Mouse (Mus musculus) brain, adult 2 months (tissue): Measurements from ENCODE around the gene Gfod1.
A peak's percentile ranks its signal among the peaks of the same experiment; 100 is the strongest.

Experiments used
- DNase-seq: peaks from one replicate; pipeline ENCODE4 v3.0.0; 2011; ENCODE audit warnings: low read depth, low spot score

The Gfod1 gene

DNA sequence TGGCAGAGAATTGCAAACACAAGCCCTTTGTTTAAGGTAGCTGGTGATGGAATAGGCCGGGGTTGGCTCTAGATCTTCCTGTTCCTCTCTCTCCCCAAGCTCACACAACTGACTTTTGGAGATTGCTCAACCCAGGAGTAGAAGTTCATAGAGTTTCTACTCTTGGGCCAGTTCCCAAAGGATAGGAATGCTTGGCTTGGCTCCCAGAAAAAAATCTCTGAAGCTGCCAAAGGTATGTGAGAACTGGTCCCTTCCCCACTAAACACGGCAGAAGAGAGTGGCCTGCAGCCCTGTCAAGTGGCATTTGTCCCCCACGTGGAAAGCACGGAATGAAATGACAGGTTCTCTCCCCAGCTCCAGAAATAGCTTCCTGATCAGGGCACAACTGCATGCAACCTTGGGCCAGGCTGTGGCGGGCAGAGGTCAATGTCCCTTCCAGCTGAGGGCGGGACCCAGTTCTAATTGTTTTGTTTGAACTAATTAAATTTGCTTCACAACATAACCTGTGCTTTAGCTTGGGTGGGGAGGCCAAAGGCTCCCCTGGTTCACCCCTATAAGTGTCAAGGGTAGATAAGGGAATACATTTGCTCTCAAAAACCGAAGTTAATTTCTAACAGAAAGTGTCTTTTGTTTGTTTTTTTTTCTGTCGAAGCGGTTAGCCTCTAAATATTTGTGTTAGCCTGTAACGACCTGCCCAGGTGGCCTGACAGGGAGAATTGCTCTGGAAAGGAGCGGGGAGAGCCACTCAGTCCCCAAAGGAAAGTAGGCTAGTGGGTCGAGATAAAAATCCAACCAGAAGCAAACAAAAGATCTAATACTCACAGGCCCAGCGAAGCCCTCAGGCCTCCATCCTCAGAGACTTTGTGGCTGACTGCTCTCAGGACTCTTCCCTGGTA, 71.8 kb downstream of the Gfod1 start:
- peak; percentile 85 for DNase-seq

DNA sequence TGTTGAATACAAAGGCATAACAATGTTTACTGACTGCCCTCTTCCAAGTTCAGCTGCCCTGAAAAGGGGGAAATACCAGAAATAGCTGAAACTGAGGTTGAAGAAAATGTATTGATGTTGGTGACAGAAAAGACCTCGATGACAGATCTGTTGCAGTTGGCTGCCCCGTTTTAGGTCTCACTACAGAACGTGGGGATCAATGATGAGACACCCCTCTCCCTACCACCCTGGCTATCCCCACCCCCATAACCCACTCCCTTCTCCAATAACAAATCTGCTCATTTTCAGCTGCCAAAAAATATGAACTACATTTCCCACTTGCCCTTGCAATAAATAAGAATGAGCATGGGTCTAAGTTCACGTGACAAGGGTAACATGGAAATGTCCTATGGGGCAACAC, 73.1 kb downstream of the Gfod1 start:
- DNase-seq: no peak

GRCm38 (mm10) chr13:43230238-43230637, 73.7 kb downstream of the Gfod1 start:
- peak; percentile 96 for DNase-seq

DNA sequence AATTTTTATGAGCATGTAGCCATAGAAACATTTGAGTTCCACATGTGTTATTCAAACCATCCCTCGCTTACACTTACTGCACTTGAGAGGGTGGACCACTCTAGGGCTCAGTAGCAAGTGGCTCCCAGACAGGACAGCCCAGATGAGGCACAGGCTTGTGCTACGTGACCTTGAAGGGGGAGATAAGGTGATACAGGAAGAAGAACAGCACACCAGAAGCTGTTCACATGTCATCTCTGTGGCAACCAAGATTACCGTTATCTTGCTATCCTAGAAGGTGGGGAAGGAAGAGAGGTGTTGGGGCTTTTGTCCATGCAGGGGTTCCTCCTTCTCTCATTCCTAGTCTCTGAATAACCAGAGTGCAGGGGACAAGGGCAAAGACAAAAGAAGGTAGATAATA, 74.2 kb downstream of the Gfod1 start:
- no peak for DNase-seq

DNA sequence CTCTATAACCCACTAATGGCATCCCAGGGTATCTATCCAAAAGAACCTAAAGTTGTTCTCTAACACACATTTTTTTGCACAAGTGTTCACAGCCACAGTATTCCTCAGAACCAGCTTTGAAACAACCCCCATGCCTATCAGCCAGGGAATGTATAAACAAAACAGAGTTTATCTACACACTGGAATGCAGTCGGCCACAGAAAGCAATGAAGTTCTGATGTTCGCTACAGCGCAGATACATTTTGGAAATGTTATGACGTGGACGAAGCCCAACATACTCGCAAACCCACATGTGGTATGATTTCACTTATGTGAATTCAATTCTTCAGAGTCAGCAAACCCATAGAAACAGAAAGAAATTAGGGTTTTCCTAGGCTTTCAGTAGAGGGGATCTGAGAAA, 75.8 kb downstream of the Gfod1 start:
- no peak for DNase-seq

DNA sequence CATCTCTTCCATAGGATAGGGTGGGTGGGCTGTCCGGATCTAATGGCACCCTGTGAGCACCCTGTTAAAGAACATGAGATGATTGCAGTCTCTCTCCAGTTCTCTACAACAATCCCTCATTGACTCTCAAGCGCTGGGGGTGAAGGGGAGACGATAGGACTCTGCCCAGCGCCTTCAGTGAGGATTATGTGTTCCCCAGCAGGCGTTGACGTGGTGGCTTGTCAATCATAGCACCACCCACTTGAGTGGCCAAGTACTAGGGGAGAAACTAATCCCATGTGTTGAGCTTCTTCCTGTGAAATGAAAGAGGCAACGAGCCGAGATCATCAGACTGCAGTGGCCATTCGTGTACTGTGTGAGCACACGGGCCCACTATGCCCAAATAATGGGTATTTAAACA, 77.9 kb downstream of the Gfod1 start:
- no peak for DNase-seq

DNA sequence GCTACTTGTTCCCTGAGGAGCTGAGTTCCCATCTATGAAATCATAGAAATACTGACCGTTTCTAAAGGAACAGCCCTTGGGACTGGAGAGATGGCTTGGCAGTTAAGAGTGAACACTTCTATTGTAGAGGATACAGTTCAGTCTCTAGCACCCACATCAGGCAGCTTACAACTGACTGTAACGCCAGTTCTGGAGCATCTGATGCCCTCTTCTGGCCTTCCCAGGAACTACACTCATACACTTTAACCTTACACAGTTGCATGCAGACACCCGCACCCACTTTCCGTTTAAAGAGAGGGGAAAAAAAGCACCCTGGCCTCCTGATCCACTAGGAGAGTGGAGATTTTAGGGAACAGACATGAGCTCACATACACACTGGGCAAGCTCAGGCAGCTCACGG, 78.8 kb downstream of the Gfod1 start:
- no peak for DNase-seq

GRCm38 (mm10) chr13:43222084-43222483, 81.9 kb downstream of the Gfod1 start:
- no peak for DNase-seq

DNA sequence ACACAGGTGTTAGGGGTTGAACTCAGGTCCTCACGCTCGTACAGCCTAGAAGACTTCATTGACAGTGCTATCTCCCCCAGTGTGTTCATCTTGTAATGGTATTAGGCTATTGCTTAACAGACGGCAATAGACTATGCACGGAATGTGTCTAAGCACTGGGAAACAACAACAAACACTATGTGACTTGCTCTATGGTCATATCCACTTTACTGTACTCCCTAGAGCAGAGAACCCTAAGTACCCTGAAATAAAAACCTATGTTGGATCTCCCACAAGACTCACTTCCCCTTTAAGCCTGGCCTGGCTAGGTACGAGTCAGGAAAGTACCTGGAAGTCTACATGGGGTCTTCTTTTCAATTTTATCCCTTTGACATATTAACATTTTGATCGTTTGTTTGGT, 82.7 kb downstream of the Gfod1 start:
- no peak for DNase-seq

GRCm38 (mm10) chr13:43220635-43221034, 83.3 kb downstream of the Gfod1 start:
- no peak for DNase-seq

GRCm38 (mm10) chr13:43218764-43219163, 85.2 kb downstream of the Gfod1 start:
- no peak for DNase-seq

GRCm38 (mm10) chr13:43218284-43218683, 85.7 kb downstream of the Gfod1 start:
- DNase-seq: no peak

DNA sequence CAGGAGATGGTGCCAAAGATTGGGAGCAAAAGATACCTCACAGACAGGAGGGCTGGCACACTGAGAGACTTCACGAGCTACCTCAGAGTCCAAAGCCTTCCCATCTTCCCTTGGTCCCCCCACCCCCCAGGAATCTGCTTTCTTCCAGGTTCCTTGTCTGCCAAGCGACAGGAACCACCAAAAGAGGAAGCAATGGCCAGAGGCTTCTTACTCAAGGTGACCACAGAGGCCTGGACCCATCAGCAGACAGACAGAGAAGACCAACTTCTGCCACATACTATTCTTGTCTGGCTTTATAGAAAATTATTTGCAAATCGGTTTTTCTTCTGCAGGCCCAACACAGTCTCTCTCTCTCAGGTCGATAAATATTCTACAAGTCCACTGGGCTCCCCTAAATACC, 86.3 kb downstream of the Gfod1 start:
- DNase-seq: no peak

DNA sequence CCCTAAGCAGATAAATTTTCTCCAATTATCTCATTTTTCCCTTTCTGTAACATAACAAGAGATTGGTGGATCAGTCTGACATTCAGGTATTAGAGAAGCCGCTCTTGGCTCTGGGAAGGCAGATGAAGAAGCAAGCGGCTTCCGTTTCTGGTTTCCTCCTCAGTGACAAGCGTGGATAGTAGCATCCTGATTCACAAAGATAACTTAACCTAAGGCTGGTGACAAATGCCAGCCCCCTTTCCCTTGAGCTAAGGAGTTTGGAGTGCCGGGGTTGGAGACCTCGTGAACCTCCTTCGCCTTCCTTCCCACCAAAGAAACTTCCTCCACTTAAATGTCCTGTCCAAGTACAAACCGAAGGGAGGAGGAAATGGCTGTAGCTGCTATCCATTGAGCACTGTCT, 86.9 kb downstream of the Gfod1 start:
- DNase-seq: no peak

GRCm38 (mm10) chr13:43215994-43216706, 87.8 kb downstream of the Gfod1 start:
- DNase-seq: no peak

- peak; percentile 73 for DNase-seq
Measured at GRCm38 (mm10) chr13:43215144-43215993, 88.6 kb downstream of the Gfod1 start.

DNA sequence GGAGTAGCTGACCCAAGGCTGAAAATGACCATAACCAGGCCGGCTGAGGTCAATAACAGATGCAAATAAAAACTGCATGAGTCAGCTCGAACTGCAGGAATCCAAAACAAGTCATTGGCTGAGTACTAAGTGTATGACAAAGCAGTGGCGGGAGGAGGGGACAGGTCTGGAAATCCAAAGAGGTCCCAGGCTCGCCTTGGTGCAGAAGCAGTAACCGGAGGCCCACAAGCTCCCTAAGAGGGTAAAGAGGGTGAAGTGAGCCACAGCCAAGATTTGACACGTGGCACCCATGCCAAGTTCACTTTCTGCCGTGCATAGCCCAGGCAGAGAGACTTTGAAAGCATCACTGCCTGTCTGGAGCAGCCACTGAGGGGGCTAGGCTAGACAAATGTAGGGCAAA, 91.6 kb downstream of the Gfod1 start:
- peak; percentile 65 for DNase-seq

GRCm38 (mm10) chr13:43210956-43211355, 93.0 kb downstream of the Gfod1 start:
- DNase-seq: no peak

- no peak for DNase-seq
Measured at GRCm38 (mm10) chr13:43209560-43209959, 94.4 kb downstream of the Gfod1 start.

- DNase-seq: peak; percentile 72
Measured at GRCm38 (mm10) chr13:43208914-43209439, 95.0 kb downstream of the Gfod1 start.

DNA sequence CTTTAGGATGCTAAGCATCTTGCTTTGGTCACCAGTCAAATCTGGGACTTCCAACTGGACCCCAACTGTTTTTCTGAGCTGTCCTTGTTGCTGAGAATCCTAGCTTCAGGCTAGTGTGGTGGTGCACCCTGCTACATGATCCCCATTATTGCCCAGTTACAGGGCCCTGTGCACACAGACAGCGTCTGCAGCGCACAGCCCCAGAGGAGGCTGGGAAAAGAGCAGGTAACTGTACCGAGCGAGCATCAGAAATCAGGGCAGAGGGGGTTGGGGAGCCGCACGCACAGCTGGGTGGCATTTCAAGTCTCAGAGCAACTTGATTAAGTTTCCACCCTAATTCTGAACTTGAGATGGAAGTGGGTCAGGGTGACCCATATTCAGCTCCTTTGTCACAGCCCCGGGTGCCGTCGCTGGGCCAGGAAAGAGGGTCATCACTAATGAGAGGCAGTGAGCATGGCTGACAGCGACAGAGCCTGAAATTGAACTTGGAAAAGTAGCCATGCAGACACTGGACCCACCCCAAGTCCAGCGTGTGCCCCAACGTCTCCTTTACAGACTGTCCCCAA, 97.8 kb downstream of the Gfod1 start:
- no peak for DNase-seq
